Mouse (Mus musculus) kidney, adult 2 months (tissue): ENCODE results near the gene Cish.

Source experiments
- CTCF ChIP-seq: fragments of 200-500 bp; conservative IDR thresholded peaks from 2 replicates; pipeline ENCODE4 v1.5.1; 2011; ENCODE audit warnings: low read depth, mild to moderate bottlenecking, control low read depth, low read length, moderate library complexity, mixed read lengths; ENCODE audit not compliant: insufficient read depth, insufficient read length
- POLR2A ChIP-seq: fragments of 200-500 bp; IDR thresholded peaks from one replicate; pipeline ENCODE4 v1.6.1; 2011; ENCODE audit warnings: low read depth, low read length, control low read depth

GRCm38 (mm10) chr9:107347586-107348183 lies 51.9 kb downstream of the Cish start:
- TF ChIP-seq POLR2A: no peak
- TF ChIP-seq CTCF: no peak
